Mouse (Mus musculus): ENCODE measurements at regions not wholly inside any gene's neighbourhood (a gene's known extent, or its start where the extent isn't known, plus 50 kb on each side); places are given as distances from the start of the nearest gene placed in this dataset.

GRCm38 (mm10) chr12:54577235-54577634 is 79.1 kb downstream of the Sptssa start:
- no peak for DNase-seq (ENCODE audit: low spot score in 2 of 2)

GRCm38 (mm10) chr12:54576821-54577220 is 79.6 kb downstream of the Sptssa start:
- DNase-seq (ENCODE audit: low spot score in 2 of 2), result no peak

- no peak for DNase-seq (ENCODE audit: low spot score in 2 of 2)
Observed at GRCm38 (mm10) chr12:54572866-54573265, 83.5 kb downstream of the Sptssa start.

- DNase-seq (ENCODE audit: low spot score in 2 of 2), result no peak
Observed at GRCm38 (mm10) chr12:54568078-54568931, 88.1 kb downstream of the Sptssa start.

- DNase-seq (ENCODE audit: low spot score in 2 of 2), result no peak
Observed at GRCm38 (mm10) chr12:54567426-54567790, 89.0 kb downstream of the Sptssa start.

GRCm38 (mm10) chr12:54566532-54567425 is 89.6 kb downstream of the Sptssa start:
- DNase-seq (ENCODE audit: low spot score in 2 of 2), result no peak

- DNase-seq (ENCODE audit: low spot score in 2 of 2), result no peak
Observed at GRCm38 (mm10) chr12:54561981-54562380, 94.4 kb downstream of the Sptssa start.

GRCm38 (mm10) chr12:54558106-54558505 is 98.3 kb downstream of the Sptssa start:
- DNase-seq (ENCODE audit: low spot score in 2 of 2), result no peak

GRCm38 (mm10) chr12:54549659-54550058 is 106.7 kb downstream of the Sptssa start:
- no peak for DNase-seq (ENCODE audit: low spot score in 2 of 2)

GRCm38 (mm10) chr12:54545821-54546608 is 110.4 kb downstream of the Sptssa start:
- DNase-seq (ENCODE audit: low spot score in 2 of 2), result peak; percentile 33 to 66

- DNase-seq (ENCODE audit: low spot score in 2 of 2), result no peak
Observed at GRCm38 (mm10) chr12:54538320-54538705, 118.1 kb downstream of the Sptssa start.

GRCm38 (mm10) chr12:54537690-54538319 is 118.6 kb downstream of the Sptssa start:
- no peak for DNase-seq (ENCODE audit: low spot score in 2 of 2)

GRCm38 (mm10) chr12:54537022-54537421 is 119.4 kb downstream of the Sptssa start:
- no peak for DNase-seq (ENCODE audit: low spot score in 2 of 2)

GRCm38 (mm10) chr12:54535556-54536516 is 120.5 kb downstream of the Sptssa start:
- no peak for DNase-seq (ENCODE audit: low spot score in 2 of 2)

GRCm38 (mm10) chr12:54534910-54535309 is 121.5 kb downstream of the Sptssa start:
- DNase-seq (ENCODE audit: low spot score in 2 of 2), result no peak

- DNase-seq (ENCODE audit: low spot score in 2 of 2), result no peak
Observed at GRCm38 (mm10) chr12:54533134-54533533, 123.2 kb downstream of the Sptssa start.

GRCm38 (mm10) chr12:54532062-54532461 is 124.3 kb downstream of the Sptssa start:
- DNase-seq (ENCODE audit: low spot score in 2 of 2), result no peak

GRCm38 (mm10) chr12:54528046-54528445 is 128.3 kb downstream of the Sptssa start:
- no peak for DNase-seq (ENCODE audit: low spot score in 2 of 2)

- no peak for DNase-seq (ENCODE audit: low spot score in 2 of 2)
Observed at GRCm38 (mm10) chr12:54527577-54527976, 128.8 kb downstream of the Sptssa start.

- DNase-seq (ENCODE audit: low spot score in 2 of 2), result no peak
Observed at GRCm38 (mm10) chr12:54520406-54520805, 136.0 kb downstream of the Sptssa start.
